Mouse (Mus musculus): ENCODE data around the gene Slc10a1.
"Not testable (repeated sequence)": the region's sequence is repeated elsewhere in the genome, so short reads cannot be mapped to it uniquely, and the experiment has no call there.

The Slc10a1 gene

DNA sequence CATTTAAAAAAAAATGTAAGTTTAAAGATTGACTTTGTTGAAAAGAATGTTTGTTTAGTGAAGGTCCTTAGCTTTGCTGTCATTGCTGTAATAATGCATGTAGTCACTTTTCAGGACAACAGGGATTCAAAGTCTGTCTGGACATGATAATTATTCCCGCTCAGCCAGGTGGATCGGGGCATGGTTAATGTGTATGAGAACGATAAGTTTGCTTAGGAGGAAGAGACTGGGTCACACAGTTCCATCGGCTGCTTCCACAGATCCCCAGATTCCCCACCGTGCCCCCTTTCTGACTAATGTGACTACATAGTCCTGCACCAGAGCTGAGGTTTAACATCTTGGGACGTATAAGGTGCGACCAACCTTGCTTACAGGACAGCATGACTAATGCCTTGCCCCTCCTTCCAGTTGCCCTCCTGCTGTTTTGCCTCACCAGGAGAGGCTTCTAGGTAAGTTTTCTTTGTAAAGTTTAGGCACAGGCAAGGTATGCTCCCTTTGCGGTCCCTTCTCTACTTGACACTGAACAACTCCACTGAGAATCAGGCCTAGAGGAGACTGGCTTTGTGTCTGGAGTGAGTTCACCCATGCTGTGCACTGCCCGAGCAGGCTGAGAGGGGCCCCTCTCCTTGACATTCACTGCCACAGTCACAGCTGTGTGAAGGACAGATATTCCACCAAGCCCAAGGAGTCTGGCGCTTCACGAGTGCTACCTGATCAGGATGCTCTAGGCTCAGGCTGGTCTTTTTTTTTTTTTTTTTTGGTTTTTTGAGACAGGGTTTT is 2.3 kb downstream of the Slc10a1 start:
- DNase-seq (ENCODE audit: low spot score in 2 of 2), result no peak

DNA sequence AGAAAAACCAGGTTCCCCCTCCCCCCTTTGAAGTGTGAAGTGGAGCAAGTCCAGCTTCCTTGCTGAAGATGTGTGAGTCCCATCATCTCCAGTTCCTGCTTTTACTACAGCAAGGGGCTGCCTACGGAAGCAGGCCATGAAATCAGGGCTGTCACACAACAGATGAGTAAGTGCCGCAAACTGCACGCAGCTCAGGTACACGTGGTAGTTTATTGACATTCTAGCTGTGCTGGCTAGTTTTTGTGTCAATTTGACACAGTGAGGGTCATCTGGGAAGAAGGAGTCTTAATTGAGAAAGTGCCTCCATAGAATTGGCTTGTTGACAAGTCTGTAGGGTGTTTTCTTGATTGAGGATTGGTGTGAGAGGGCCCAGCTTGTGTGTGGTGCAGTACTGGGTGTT is 5.9 kb downstream of the Slc10a1 start:
- no peak for DNase-seq (ENCODE audit: low spot score in 2 of 2)

DNA sequence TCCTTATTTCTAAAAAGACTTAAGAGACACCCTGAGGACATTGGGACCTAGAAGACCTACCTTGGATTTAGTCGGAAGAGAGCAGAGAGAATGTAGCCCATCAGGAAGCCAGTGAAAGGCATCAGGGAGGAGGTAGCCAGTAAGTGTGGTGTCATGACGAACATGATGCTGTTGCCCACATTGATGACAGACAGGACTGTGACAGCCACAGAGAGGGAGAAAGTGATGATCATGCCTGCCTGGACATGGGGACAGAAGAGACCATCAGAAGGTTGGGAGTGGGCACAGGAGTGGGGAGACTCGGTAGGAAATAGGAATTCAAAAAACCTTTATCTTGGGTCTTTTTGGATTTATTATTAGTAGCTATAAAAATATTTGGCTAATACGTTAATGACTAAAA is 10.5 kb downstream of the Slc10a1 start:
- DNase-seq (ENCODE audit: low spot score in 2 of 2), result no peak

- no peak for DNase-seq (ENCODE audit: low spot score in 2 of 2)
Measured at GRCm38 (mm10) chr12:80956039-80956438, 12.5 kb downstream of the Slc10a1 start.

DNA sequence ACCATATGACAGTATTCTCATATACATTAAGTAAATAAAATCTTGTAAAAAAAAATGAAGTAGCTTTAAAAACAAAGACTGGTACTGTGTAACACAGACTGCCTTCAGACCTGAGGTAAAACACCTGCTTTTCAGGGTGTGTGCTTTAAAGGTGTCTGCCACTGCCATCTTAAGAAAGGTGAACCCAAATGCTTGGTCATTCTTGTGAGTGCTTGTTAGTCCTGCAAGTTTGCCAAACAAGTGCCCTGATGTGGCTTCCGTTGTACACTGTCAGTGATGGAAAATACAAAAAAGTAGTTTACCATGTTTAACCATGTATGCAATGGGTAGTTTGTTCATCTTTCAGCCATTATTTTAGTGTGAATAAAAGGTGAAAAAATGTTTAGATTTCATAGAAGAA is 16.0 kb downstream of the Slc10a1 start:
- DNase-seq (ENCODE audit: low spot score in 2 of 2), result no peak

- no peak for DNase-seq (ENCODE audit: low spot score in 2 of 2)
Measured at GRCm38 (mm10) chr12:80951640-80952219, 16.8 kb downstream of the Slc10a1 start.

DNA sequence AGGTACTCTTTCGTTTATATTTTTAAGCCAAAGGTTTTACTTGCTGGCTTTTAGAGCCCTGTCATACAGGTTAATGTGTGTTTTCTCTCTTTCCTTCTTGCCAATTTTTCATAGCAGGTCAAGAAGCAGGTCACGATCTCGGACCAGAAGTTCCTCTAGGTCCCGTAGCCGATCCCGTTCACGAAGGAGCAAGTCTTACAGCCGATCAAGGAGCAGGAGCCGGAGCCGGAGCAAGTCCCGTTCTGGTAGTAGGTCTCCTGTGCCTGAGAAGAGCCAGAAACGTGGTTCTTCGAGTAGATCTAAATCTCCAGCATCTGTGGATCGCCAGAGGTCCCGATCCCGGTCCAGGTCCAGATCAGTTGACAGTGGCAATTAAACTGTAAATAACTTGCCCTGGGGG is 18.9 kb downstream of the Slc10a1 start:
- DNase-seq (ENCODE audit: low spot score in 2 of 2), result not testable (repeated sequence)

DNA sequence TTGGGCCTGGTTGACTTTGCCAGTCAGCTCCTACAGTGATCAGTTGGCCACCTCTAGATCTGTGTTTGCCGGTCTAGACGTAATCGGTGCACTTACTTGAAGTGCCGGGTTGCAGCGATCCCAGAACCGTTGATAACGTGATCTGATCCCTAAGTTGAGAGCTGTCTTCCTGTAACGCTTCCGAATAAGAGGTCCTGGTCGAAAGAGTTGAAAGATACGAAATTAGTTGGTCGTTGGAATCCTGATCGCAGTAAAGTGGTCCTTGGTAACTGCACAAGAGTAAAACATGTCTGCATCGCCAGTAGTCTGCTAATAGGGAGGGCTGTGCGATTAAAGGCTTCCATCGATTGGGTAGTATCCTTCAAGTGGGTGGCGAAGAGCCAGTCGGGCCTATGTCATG is 20.3 kb downstream of the Slc10a1 start:
- DNase-seq (ENCODE audit: low spot score in 2 of 2), result no peak

- DNase-seq (ENCODE audit: low spot score in 2 of 2), result peak; percentile 92 to 95
Measured at GRCm38 (mm10) chr12:80945996-80946355, 22.5 kb downstream of the Slc10a1 start.

GRCm38 (mm10) chr12:80945334-80945995 is 23.0 kb downstream of the Slc10a1 start, which contains the start of gene Srsf5:
TSS of gene Srsf5 (plus strand) at chr12:80945504.
- DNase-seq (ENCODE audit: low spot score in 2 of 2), result peak; percentile 97 to 98

- DNase-seq (ENCODE audit: low spot score in 2 of 2), result not testable (repeated sequence)
Measured at GRCm38 (mm10) chr12:80944963-80945333, 23.6 kb downstream of the Slc10a1 start.

DNA sequence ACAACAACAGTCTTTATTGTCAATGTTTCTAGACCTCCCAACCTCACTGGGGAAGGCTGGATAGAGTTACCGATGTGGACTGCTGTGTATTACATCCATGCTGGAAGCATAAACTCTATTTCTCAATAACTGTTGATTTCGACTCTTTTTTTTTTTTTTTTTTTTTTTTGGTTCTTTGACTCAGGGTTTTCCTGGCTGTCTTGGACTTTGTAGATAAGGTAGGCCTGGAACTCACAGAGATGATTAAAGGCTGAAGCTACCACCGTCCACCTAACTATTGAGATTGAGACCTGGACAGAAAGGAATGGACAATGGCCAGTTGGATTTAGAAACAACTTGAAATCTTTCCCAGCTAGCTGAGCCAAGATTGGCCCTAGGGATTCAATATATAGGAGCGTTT is 24.3 kb downstream of the Slc10a1 start:
- no peak for DNase-seq (ENCODE audit: low spot score in 2 of 2)

- DNase-seq (ENCODE audit: low spot score in 2 of 2), result no peak
Measured at GRCm38 (mm10) chr12:80943395-80943794, 25.1 kb downstream of the Slc10a1 start.

DNA sequence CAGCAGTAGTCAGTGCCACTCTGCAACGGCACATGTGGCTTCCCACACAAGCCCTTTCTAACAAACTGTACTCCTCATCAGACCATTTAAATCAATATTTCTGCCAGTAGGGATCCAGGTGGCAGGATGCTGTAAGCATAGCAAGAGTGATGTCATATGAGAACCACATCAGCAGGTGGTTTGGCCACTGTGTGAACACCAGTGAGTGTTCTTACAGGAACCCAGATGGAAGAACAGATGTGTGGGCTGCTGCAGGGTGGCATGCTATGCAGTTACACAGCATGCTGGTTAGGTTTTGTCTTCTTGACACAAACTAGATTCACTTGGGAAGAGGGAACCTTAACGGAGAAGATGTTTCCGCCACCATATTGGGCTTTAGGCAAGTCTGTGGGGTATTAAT is 26.6 kb downstream of the Slc10a1 start:
- DNase-seq (ENCODE audit: low spot score in 2 of 2), result no peak

DNA sequence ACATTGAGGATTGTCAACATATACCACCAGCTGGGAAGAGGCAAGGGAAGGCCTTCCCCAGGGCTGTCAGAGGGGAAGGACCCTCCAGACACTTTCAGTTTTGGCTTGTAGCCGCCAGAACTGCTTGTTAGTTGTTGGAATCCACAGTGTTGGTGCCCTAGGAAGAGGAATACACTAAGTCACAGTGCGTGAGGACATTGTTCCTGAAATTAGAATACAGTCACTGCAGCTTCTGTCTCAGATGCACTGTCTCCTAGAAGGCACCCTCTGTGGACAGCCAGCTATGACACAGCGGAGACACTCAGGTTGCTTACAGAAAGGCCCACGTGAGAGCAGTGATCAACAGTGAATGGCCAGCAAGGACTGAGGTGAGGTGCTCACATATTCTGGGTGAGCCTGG is 29.3 kb downstream of the Slc10a1 start:
- DNase-seq (ENCODE audit: low spot score in 2 of 2), result no peak

GRCm38 (mm10) chr12:80938642-80939041 is 29.9 kb downstream of the Slc10a1 start:
- DNase-seq (ENCODE audit: low spot score in 2 of 2), result peak in 1 of 2 experiments; percentile 39

DNA sequence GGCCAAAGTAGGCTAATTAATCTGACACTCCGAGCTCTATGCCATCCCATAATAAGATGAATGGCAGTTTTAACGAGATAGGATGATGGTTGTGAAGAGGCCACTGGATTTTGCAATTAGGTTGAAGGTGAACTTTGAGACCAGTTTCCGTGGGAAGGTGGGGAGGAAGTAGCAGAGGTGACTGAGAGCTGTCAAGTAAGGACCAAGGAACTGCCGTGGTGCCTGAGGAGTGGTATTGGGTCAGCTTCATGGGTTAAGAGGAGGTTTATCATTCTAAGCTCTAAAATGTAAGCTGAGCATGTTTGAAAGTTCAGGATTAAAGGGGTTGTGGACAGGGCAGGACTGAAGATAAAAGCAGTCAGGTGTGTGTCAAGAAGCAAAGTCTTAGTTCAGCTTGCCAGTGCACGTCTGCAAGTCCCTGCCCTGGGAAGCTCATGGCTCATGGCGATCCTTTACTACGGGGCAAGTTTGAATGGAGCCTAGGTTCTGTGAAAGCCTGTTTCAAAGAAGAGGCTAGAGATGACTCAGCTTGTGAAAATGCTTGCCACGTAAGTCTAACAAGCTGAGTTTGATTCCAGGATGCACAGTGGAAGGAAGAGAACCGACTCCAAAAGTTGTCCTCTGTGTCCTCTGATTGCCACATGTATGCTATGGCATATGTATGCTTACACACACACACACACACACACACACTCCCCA is 31.0 kb downstream of the Slc10a1 start:
- DNase-seq (ENCODE audit: low spot score in 2 of 2), result no peak

DNA sequence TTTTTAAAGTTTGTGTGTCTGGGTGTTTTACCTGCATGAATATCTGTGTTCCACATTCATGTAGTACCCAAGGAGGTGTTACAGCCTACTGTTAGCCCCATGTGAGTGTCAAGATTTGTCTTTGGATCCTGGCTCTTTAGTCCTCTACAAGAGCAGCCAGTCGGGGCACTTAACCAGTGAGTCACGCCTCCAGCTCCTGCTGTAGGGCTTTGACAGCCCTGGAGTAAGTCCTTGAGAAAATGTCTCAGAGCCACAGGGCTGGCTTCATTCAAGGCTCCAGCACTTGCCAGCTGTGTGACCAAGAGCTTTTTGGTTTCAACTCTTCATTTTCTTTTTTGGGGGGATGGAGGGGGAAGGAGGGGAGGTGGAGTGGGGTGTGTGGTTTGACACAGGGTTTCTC is 31.8 kb downstream of the Slc10a1 start:
- DNase-seq (ENCODE audit: low spot score in 2 of 2), result no peak

GRCm38 (mm10) chr12:80932865-80933264 is 35.6 kb downstream of the Slc10a1 start:
- DNase-seq (ENCODE audit: low spot score in 2 of 2), result no peak

DNA sequence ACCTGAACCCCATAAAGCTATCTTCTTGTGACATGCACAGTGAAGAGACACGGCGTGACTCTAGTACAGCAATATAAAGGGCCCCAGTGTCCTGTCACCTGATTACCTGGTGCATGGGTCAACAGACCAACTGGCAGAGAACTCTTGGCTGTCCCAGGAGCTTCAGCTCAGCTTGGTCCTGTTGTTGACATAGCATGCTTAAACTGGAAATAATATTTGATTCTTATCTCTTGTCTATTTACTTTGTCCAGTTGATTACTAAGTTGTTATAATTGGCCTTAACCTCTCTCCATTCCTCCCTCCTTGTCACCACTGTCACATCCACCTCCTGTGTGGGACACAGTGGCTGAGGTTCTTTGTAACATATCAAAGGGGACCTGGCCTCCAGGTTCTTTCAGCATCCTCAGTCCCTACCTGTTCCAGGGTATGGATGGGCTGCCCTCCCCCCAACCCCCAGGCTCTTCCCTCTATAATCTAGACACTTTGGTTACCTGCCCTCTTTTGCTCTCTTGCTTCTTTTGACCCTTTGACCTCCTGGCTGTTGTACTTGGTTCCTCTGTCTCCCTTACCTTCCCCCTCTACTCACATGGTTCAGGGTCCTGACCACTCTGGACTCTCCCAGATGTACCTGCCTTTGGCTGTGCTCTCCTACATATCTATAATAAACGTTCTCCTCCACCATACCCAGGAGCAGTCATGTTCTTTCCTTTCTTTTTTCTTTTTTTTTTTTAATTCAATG is 36.9 kb downstream of the Slc10a1 start:
- DNase-seq (ENCODE audit: low spot score in 2 of 2), result no peak

DNA sequence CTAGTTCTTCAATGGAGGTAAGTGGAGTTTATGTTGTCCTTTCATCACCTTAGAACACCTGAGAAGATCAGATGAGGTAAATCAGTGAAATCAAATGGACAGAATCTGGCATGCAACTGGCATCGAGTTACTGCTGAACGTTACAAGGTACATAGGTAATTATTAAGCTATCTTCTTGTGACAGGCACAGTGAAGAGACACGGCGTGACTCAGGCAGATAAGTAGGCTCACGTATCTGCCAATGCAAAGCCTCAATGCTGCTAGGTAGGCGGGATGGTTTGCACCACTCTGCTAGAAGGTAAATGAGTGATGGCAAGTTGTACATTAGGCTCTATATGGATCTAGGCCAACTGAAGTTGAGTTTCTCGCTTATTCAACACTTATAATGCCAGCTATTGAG is 38.4 kb downstream of the Slc10a1 start:
- DNase-seq (ENCODE audit: low spot score in 2 of 2), result no peak

DNA sequence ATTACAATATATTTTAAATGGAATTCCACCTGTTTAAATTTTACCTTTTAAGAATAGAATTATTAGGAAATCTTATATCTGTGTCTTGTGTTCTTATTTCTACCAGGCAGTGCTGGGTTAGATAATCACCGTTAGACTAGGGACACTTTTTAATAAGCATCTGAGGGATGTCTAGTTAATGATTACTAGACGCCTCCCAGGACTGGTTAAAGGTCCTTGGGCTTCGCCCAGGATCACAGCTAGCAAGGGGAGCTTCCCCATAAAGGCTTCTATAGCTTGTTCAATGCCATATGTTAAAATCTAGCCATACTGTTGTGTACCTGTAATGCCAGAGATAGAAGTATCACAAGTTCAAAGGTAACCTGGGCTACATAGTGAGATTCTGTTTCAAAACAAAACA is 39.6 kb downstream of the Slc10a1 start:
- no peak for DNase-seq (ENCODE audit: low spot score in 2 of 2)
